In genomic region chr5:121229182-121229581, GRCm38 (mm10) we compare ENCODE assay signal across 26 mouse cellular contexts. TPM values are rescaled to one million over a fixed set of nuclear protein-coding genes. Genes with fewer than 3 reads are reported as not detected.
DNase-seq lines count a peak whose midpoint lies in the region; ATAC-seq and TF ChIP-seq lines count a peak whose summit lies in the region.
"Had no signal": no experiment of that assay in that cellular context is flagged by ENCODE, and none has a peak within 500 bp of the region (broad histone marks: within the 10 kb centered on the region; RNA-seq: fewer than 3 reads in every experiment).

No protein-coding gene starts in this region.

- peak overlapping the region; percentile 87 for H3K27ac ChIP-seq in liver, embryonic 12.5 days
- no peak overlapping the region for H3K27ac ChIP-seq in testis, adult 2 months (ENCODE audit: control insufficient read depth, insufficient read depth, low read depth, low read length)
- 0 out of 2 replicates have a peak overlapping the region, but pooled peaks have one; percentile 32 for H3K27ac ChIP-seq in liver, embryonic 16.5 days (ENCODE audit: low read length)
- H3K27ac ChIP-seq: forebrain, embryonic 10.5 days; forebrain, embryonic 13.5 days; gastrocnemius, adult 2 months; hindbrain, embryonic 12.5 days had no signal

- 95% methylated on average over 2 of the region's 2 CpGs for WGBS in liver, embryonic 12.5 days (ENCODE audit: insufficient replicate concordance)
- 88% methylated on average over 2 of the region's 2 CpGs for WGBS in liver, embryonic 16.5 days (ENCODE audit: insufficient replicate concordance)

- no peak for TF ChIP-seq POLR2A in testis, adult 2 months (IDR thresholded peaks at IDR 0.05; ENCODE audit: control insufficient read depth, low read depth, low read length)

- TF ChIP-seq CTCF in testis, adult 2 months (IDR thresholded peaks at IDR 0.05; ENCODE audit: control insufficient read depth, insufficient read depth, insufficient replicate concordance, low read depth, low read length): no peak

- peaks cover 95% of the 10 kb centered on the region for H3K4me1 ChIP-seq in liver, embryonic 12.5 days
- peaks cover 3% of the 10 kb centered on the region for H3K4me1 ChIP-seq in testis, adult 2 months (ENCODE audit: control insufficient read depth, insufficient read depth, low read length)
- peaks cover 82% of the 10 kb centered on the region for H3K4me1 ChIP-seq in liver, embryonic 16.5 days (ENCODE audit: control insufficient read depth, low read depth, low read length)
- H3K4me1 ChIP-seq: forebrain, embryonic 10.5 days had no signal

- peaks cover 49% of the 10 kb centered on the region for H3K36me3 ChIP-seq in liver, embryonic 12.5 days
- no peaks in the 10 kb centered on the region for H3K36me3 ChIP-seq in testis, adult 2 months (ENCODE audit: control insufficient read depth, insufficient read depth, low read length)
- peaks cover 19% of the 10 kb centered on the region for H3K36me3 ChIP-seq in liver, embryonic 16.5 days (ENCODE audit: control insufficient read depth, insufficient read depth)
- H3K36me3 ChIP-seq: forebrain, embryonic 10.5 days; hindbrain, embryonic 12.5 days had no signal

- no peaks in the 10 kb centered on the region for H3K9me3 ChIP-seq in liver, embryonic 12.5 days (replicated peaks)
- H3K9me3 ChIP-seq in liver, embryonic 16.5 days (replicated peaks; ENCODE audit: control insufficient read depth, low read length): no peaks in the 10 kb centered on the region
- H3K9me3 ChIP-seq: forebrain, embryonic 10.5 days; forebrain, embryonic 13.5 days; G1E; hindbrain, embryonic 12.5 days had no signal

- H3K9ac ChIP-seq in liver, embryonic 12.5 days: no peak overlapping the region
- 0 out of 2 replicates have a peak overlapping the region, but pooled peaks have one; percentile 8 for H3K9ac ChIP-seq in liver, embryonic 16.5 days (ENCODE audit: low read depth, low read length)
- H3K9ac ChIP-seq: forebrain, embryonic 13.5 days; hindbrain, embryonic 12.5 days had no signal

- no peak for ATAC-seq in liver, embryonic 12.5 days
- ATAC-seq in activated CD4-positive, CD25-positive, alpha-beta regulatory T cell, adult 4 months: peak; percentile 57
- no peak for ATAC-seq in liver, embryonic 16.5 days (ENCODE audit: low read depth)
- ATAC-seq: forebrain, embryonic 13.5 days; forebrain, embryonic 16.5 days; hindbrain, embryonic 16.5 days; intestine, embryonic 16.5 days; Patski had no signal

- no peak overlapping the region for H3K4me2 ChIP-seq in liver, embryonic 12.5 days
- no peak overlapping the region for H3K4me2 ChIP-seq in liver, embryonic 16.5 days (ENCODE audit: low read depth, low read length)
- H3K4me2 ChIP-seq: forebrain, embryonic 13.5 days; heart, embryonic 11.5 days; hindbrain, embryonic 12.5 days had no signal

- no peak overlapping the region for H3K4me3 ChIP-seq in liver, embryonic 12.5 days
- peak overlapping the region; percentile 65 for H3K4me3 ChIP-seq in testis, adult 2 months (ENCODE audit: control insufficient read depth, low read depth, low read length)
- no peak overlapping the region for H3K4me3 ChIP-seq in liver, embryonic 16.5 days (ENCODE audit: low read depth, low read length)
- H3K4me3 ChIP-seq: forebrain, embryonic 10.5 days; forebrain, embryonic 13.5 days; gastrocnemius, adult 2 months; hindbrain, embryonic 12.5 days had no signal

- H3K27me3 ChIP-seq in liver, embryonic 12.5 days (replicated peaks): no peaks in the 10 kb centered on the region
- no peaks in the 10 kb centered on the region for H3K27me3 ChIP-seq in testis, adult 2 months (ENCODE audit: control insufficient read depth, insufficient read depth, low read length)
- no peaks in the 10 kb centered on the region for H3K27me3 ChIP-seq in liver, embryonic 16.5 days (ENCODE audit: control insufficient read depth, insufficient read depth, low read depth, low read length)
- H3K27me3 ChIP-seq: forebrain, embryonic 13.5 days; hindbrain, embryonic 12.5 days; Patski had no signal

- DNase-seq in liver: no peak
- DNase-seq in testis, postnatal 10 days (ENCODE audit: low spot score): no peak
- DNase-seq in thymus, postnatal 4 days: no peak
- no peak for DNase-seq in spleen, postnatal 36 days (ENCODE audit: low spot score in 2 of 2)
- DNase-seq: adrenal gland, adult 2 months; adrenal gland, postnatal 14 days; B cell, adult 2 months; cerebellum, adult 11 months; cerebellum, adult 8-10 months; cerebellum, postnatal 10 days; gastrocnemius, adult 2 months; gastrocnemius, postnatal 14 days; heart, adult 11 months had no signal

RNA-seq across cellular contexts. Expression of gene Hectd4, which starts 9.2 kb away (rescaled TPM):
- 13.3 and 14.4 TPM in 2 replicates for polyA plus RNA-seq in liver, embryonic 12.5 days (2016; fragmentation: Nextera tagmentation; extraction: Ambion mirVana)
- polyA plus RNA-seq in testis, adult 2 months (2012; rRNA removed): 41.3 and 41.8 TPM in 2 replicates
- polyA plus RNA-seq in activated CD4-positive, CD25-positive, alpha-beta regulatory T cell, adult 4 months (2017; shearing (Covaris generic)): 1 to 10 TPM; 6.4 to 7.0 TPM
- polyA plus RNA-seq in liver, embryonic 16.5 days (2015; fragmentation: Nextera tagmentation; extraction: Ambion mirVana): 8.5 and 8.7 TPM in 2 replicates

RNA-seq across cellular contexts. Expression of gene Rpl6, which starts 24.9 kb away (rescaled TPM):
- polyA plus RNA-seq in liver, embryonic 12.5 days (2016; fragmentation: Nextera tagmentation; extraction: Ambion mirVana): 590 and 602 TPM in 2 replicates
- polyA plus RNA-seq in testis, adult 2 months (2012; rRNA removed): 84.3 and 103 TPM in 2 replicates
- polyA plus RNA-seq in activated CD4-positive, CD25-positive, alpha-beta regulatory T cell, adult 4 months (2017; shearing (Covaris generic)): 1,000 to 10,000 TPM; 1,893 to 2,041 TPM
- polyA plus RNA-seq in liver, embryonic 16.5 days (2015; fragmentation: Nextera tagmentation; extraction: Ambion mirVana): 278 and 327 TPM in 2 replicates

RNA-seq across cellular contexts. Expression of gene Ptpn11, which starts 38.0 kb away (rescaled TPM):
- 15.2 and 15.8 TPM in 2 replicates for polyA plus RNA-seq in liver, embryonic 12.5 days (2016; fragmentation: Nextera tagmentation; extraction: Ambion mirVana)
- polyA plus RNA-seq in testis, adult 2 months (2012; rRNA removed): 6.2 and 6.9 TPM in 2 replicates
- polyA plus RNA-seq in activated CD4-positive, CD25-positive, alpha-beta regulatory T cell, adult 4 months (2017; shearing (Covaris generic)): 1 to 10 TPM; 6.0 to 9.6 TPM
- polyA plus RNA-seq in liver, embryonic 16.5 days (2015; fragmentation: Nextera tagmentation; extraction: Ambion mirVana): 6.6 and 7.0 TPM in 2 replicates
